Mouse (Mus musculus) cerebellum, adult 8-10 months (tissue): ENCODE measurements around the gene Nek6.

Source experiments
- DNase-seq: peaks from one replicate; pipeline ENCODE4 v3.0.0; 2022

The Nek6 gene

DNA sequence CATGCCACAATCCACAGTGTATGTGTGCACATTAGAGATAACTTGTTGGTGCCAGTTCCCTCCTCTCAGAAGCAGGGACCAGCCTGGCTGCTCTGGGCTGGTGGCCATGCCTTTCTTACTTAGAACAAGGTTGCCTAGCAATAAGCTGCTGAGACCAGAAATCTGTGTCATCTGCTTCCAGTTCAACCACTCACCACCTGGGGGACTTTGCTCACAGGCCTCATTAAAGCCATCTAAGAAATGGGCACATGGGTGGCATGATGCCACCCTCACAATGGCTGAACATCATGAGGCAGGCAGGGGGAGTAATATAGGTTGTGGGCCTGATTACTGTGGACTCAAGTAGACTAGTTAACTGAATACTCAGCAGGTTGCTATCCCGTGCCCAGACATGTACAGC is 1.3 kb upstream of the Nek6 start:
- DNase-seq: peak; percentile 43

DNA sequence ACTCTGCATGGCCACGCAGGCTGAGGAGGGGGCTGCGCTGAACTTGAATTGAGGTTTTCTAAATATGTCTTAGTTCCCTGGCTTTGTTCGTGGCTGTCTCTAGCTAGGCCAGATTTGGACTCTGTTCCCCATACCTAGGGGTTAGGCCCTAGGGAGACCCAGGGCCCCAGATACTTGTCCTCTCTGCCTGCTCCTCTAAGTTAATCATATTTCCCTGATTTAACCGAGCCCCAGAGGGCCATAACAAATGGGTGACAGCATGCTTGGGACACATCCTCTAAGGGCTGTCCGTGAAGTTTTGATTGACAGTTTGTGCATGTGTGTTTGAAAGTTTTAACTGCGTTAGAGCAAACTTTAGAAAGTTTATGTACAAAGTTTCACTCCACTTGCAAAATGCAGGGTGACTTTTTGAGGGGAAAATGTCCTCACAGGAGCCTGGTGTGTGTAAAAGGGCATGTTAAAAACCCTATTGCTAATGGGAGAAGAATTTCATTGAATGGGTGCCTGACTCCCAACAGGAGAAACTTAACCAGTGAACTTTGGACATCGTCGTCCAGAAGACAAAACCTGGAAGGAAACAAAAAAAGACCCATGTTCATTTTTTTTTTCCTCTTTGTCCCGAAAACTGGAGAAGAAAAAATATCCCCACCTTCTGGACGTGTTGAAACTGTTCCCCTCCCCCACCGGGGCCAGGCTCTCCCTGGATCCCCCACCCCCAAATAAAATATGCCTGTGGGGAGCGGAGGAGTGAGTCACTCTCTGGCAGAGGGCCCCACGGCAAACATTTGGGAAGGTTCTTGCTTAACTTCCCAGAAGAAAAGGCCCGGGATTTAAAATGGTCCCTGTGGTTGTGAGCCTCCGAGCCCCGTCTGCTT is 1.1 kb downstream of the Nek6 start:
- no peak for DNase-seq

DNA sequence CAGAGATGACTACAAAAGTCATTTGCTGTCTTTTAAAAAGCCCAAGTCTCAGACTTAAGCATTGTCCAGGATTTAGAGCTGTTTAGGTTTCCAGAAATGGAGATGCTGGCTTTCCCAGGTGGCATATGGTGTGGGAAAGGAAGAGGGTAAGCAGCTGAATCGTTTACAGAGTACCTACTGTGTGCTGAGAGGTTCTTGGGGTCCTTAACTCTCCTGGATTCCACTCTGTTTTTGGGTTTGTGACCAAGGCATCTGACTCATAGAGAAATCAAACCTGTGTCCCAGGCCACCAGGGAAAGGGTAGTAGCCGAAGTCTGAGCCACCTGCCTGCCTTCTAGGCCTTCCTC is 1.7 kb downstream of the Nek6 start:
- DNase-seq: no peak

DNA sequence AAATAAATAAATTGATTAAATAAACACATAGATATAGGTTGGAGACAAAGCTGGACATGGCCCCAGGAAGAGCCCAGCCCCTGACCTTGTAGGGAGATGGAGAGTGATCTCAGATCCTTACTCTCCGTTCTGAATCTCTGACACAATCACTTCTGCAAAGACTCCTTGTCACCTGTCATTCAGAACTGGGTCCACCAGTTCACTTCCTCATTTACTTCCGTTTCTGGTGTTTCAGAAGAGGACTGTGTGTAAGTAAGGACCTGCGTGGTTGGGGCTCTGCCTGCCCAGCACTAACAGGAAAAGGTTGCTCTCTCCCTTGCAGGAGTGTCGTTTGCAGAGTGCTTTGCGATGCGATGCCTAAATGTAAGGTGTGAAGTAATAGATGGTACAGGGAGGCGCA is 3.0 kb downstream of the Nek6 start:
- no peak for DNase-seq

- DNase-seq: no peak
Measured at GRCm38 (mm10) chr2:38515446-38515845, 4.0 kb downstream of the Nek6 start.

- DNase-seq: no peak
Measured at GRCm38 (mm10) chr2:38516471-38516870, 5.0 kb downstream of the Nek6 start.

- no peak for DNase-seq
Measured at GRCm38 (mm10) chr2:38517045-38517444, 5.6 kb downstream of the Nek6 start.

DNA sequence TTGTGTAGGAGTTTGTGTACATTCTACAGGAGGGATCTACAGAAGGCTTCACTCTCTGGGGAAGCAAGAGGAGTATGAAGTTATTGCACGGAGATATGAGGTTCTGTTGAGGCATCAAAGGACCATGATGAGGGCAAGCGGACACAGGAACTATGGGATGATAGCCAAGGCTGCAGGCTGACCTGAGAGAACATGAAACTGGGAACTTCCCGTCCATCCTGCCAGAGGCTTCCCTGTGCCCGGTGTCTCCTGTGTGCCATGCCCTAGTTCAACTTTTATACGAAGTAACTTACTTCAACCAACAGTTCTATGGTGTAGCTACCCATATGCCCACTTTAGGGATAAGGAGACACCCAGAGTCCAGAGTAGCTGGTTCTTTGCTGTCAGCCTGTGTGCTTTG is 7.3 kb downstream of the Nek6 start:
- no peak for DNase-seq

DNA sequence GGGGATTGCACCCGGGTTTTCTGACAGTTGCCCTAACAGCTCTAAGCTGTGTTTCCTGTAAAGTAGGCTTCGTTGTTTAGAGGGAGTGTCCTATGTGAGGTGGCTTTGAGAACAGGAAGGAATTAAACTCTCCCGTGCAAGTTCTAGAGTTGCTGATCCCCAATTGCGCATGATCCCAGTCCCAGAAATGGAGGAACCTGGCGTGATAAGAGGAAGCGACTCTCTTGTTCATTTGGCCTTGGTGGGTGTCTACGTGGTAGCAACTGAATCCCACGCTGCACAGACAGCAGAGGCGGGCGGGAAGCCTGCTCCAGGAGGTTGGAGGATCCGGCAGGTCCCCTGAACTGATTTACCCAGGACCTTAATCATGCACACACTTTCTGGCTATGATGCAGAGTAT is 8.5 kb downstream of the Nek6 start:
- DNase-seq: no peak

GRCm38 (mm10) chr2:38521618-38522017 is 10.2 kb downstream of the Nek6 start:
- DNase-seq: no peak

DNA sequence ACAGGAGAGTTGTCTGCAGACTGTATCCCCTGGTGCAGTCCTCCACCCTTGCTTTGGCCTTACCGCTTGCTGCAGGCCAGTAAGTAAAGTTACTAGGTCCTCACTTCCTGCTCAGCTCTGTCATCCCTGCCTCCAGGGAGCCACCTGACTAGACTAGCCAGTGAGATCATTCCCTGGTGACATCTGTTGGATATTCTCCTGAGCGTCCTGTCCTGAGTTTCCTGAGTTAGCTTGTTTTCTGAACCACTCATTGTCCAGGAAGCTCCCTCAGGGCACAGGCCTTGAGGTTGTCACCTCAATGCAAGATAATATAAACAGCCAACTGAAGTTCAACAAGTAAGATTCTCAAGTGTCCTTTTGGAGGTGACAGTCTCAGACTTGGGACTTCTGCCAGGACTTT is 10.9 kb downstream of the Nek6 start:
- DNase-seq: no peak

DNA sequence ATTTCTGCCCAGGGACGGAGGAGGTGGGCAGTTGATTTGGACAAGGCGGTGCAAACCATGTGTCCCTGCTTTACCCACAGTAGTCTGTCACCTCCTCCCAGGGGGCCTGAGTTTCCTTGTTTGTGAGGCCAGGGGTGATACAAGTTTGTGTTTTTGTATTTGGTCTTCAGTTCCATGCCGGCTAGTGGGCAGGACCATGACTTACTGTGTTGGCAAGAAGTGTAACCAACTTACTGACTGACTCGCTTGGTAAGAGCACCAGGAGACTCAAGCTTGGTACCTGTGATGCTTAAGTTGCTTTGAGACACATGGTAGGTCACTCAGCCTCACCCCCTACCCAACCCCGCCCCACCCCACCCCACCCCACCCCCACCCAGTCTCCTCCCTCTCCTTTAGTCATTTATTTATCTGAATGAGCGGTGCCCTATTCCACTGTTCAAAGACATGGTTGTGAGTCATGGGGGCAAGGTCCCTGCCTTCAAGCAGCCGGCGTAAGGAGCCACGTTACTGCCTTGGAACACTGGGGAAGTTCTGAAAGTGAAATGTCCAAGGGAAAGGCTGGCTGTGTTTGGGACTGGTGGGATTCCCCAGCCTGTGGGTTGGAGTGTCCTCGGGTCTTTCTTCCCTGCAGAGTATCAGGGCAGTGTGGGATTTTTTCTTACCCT is 12.5 kb downstream of the Nek6 start:
- DNase-seq: no peak

DNA sequence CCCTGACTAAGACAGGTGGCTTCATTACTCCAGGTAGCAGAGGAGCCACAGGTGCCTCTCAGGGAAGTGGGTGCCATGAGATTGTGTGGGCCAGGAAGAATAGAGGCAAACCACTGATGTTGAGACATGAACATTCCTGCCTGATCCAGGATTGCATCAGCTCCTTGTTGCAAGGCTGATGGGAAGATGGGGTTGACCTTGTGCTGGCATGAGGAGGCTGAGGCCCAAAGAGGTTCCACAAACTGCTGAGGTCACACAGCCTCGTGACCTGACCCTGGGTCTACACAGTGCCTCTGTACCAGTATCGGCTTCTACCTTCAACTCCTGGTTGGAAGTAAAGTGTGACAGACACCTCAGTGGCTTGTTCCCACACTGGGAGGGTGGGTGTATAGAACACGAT is 13.6 kb downstream of the Nek6 start:
- no peak for DNase-seq

DNA sequence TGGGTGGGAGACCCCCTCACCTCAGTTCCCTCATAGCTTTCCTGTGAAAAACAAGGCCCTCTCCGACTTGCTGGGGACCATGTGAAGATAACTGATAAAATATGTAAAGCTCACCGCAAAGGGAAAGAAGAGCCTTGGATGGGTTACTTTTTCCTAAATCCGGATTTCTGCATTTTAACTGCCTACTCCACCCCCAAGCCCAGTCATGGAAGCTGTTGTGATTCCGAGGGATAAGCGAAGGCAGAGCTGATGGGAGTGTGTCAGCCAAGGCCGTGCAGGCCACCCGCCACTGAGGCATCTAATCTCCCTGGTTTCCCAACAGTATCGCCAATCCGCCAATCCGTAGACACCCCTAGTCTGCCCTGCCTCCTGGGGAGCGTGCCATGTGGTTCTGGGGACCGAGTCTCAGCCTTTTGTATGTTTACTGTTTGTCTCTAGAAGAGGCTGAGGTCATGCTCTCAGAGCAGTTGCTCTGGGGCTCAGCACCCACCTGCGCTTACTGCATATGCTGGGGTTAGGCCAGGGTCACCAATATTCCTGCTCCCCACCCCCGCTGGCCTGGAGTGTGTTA is 18.2 kb downstream of the Nek6 start:
- no peak for DNase-seq

- DNase-seq: no peak
Measured at GRCm38 (mm10) chr2:38530955-38531381, 19.5 kb downstream of the Nek6 start.

DNA sequence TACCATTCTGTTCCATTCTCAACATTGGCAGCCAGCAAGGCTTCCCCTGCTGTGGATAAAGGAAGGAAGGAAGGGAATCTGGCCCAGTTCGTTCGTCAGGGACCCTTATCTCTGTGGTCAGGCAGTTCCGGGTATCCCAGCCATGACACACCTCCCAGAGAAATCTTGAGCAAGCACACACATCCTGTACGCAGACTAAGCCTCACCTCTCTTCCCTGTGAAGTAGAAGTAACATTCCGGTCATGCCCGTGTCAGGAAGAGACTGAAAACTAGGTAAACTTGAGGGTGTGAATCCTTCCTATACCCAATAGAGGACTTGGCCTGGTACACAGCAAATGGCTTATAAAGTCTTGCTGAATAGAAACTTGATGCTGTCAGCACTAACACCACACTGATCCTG is 21.9 kb downstream of the Nek6 start:
- no peak for DNase-seq

DNA sequence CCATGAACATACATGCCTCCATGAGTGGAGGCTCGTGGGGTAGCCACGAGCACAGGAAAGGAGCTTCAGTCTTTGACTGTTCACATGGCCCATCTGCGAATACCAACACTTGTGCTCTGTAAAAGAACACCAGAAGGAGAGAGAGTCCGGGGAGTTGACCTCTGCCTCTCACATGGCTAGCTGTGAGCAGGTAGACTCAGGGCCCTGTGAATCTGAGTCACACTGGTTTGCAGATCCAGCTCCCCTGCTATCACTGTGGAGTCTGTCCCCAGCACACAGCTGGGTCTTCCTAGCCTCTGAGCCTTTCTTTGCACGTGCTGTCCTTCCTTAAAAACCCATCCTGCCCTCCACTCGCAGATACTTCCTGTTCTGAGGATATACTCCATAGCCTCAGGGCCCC is 22.3 kb downstream of the Nek6 start:
- DNase-seq: no peak

GRCm38 (mm10) chr2:38534241-38534940 is 22.9 kb downstream of the Nek6 start:
- no peak for DNase-seq

DNA sequence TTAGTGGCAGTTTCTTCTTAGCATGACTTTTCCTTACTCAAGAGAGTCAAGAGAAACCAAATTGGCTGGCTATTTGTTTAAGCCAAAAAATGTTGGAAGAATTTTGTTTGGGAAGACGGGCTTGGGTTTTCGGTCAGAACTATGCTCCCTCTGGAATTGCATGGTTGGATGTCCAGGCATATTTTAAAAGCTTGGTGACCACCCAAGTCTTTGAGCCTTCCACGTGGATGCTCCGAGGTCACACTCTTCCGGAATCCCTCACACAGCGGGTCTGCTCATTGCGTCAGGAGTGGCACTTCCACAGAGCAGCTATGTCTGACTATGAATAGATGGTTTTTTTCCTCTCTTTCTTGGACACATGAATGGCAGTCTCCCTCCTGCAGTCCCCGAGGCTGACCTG is 23.6 kb downstream of the Nek6 start:
- DNase-seq: no peak

DNA sequence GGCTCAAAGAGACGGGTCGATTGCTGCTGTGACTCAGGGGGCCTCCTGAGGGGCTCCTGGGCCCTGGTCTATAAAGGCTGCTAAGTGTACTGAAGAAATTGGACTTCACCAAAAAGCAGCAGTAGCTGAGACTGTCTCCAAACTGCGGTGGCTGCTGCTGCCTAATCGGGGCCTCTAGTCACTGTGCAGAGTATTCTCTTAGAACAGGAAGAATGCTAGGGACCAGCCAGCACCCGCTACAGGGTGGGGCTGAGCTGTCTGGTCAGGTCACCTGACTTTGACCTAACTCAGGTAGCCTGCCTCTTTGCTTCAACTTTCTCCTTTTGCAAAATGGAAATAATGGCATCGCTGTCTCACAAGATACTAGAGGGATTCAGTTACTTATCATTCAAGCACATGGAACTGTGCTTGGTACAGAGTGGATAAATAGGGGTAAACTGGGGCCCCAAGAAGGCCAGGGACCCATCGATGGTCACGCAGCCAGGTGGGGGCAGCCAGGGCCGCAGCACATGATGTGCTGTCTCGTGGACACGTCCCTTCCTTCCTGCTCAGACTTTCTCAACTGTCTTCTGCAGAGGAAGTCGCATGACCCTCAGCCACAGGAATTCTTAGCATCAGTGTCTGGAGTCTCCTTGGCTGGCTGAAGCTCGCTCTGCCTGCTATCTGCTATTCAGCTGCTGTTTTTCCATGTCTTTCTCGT is 24.2 kb downstream of the Nek6 start:
- DNase-seq: no peak

GRCm38 (mm10) chr2:38536331-38536731 is 24.9 kb downstream of the Nek6 start:
- DNase-seq: peak; percentile 71

DNA sequence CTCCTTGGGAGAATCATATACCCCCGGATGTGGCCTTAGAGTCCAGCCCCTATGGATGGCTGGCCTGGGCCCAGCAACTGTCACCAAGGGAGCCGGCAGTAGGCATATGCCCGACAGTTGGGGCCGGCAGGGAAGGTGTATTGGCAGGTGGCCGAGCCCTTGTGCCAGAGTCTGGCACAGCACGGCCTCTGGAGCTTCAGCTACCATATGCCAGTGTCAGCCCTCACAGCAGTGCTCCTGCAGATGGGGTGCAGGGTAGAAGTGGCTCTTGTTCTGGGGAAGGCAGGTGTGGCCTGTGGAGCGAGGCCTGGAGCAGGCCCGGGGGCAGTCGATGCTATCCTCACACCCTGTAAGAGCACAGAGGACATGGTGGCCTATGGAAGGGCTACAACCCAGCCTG is 28.2 kb downstream of the Nek6 start:
- peak; percentile 96 for DNase-seq

DNA sequence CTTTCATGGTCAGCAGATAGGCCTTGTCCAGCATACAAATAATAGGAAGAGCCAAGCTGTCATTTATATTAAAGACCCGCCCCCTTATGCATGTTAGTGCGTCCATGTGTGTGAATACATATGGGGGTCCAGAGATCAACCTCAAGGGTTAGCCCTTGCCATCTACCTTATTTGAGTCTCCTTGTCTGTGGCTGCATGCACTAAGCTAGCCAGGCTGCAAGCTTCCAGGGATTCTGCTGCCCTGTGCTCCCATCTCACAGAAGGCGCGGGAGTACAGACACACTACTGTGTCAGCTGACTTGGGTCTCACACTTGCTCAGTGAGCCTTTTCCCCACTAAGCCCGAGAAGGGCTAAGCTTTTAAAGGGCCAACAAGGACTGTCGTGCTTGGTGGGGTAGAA is 29.2 kb downstream of the Nek6 start:
- DNase-seq: peak; percentile 37
